Mouse (Mus musculus) macrophage (primary cell): ENCODE measurements around the gene Dennd5a. TPM values are rescaled to one million over a fixed set of nuclear protein-coding genes. Genes with fewer than 3 reads are reported as not detected.
"Not testable (repeated sequence)": the region's sequence is repeated elsewhere in the genome, so short reads cannot be mapped to it uniquely, and the experiment has no call there.

Experiments
- H3K27ac ChIP-seq: fragments of 350-480 bp; formaldehyde crosslinking; 2 replicates; pipeline ENCODE4 v1.9.0; 2021
- H3K36me3 ChIP-seq: fragments of 350-480 bp; formaldehyde crosslinking; 2 replicates; pipeline ENCODE4 v1.9.0; 2021; ENCODE audit errors: inconsistent target
- H3K4me3 ChIP-seq: fragments of 350-480 bp; formaldehyde crosslinking; 2 replicates; pipeline ENCODE4 v1.9.0; 2021; ENCODE audit errors: inconsistent target
- H3K79me2 ChIP-seq: fragments of 350-480 bp; formaldehyde crosslinking; 2 replicates; pipeline ENCODE4 v1.9.0; 2021; ENCODE audit errors: inconsistent target
- WGBS: methylation state at CpG from one replicate; pipeline ENCODE4 v1.1.7; 2026; ENCODE audit warnings: inconsistent platforms; ENCODE audit not compliant: missing documents; 5-methylcytosine and 5-hydroxymethylcytosine counted together
- polyA plus RNA-seq: library from polyadenylated mRNA; stranded (reverse); fragments of 250-400 nt; gene quantifications from 3 replicates; pipeline ENCODE4 v1.2.4, GENCODE M21; 2018; ENCODE audit warnings: inconsistent platforms
- total RNA-seq, 78 experiments: library from RNA; depleted of rRNA; stranded (reverse); fragments of 250-400 nt; gene quantifications; 1 replicate in 9 of 78; 2 replicates in 24 of 78; 3 replicates in 43 of 78; 4 replicates in 2 of 78; pipeline ENCODE4 v1.2.4; 2018; ENCODE audit warnings: inconsistent platforms in 56 of 78

Dennd5a gene
- total RNA-seq (2018; cell fraction: chromatin; rRNA removed) = 100 to 1,000 TPM; 116 to 908 (median 195) TPM
- total RNA-seq (2018; cell fraction: cytosol; rRNA removed) = 100 to 1,000 TPM in 3 of 26 experiments, 10 to 100 TPM in 23; 49.2 to 143 (median 73.8) TPM
- 100 to 1,000 TPM in 19 of 26 experiments, 10 to 100 TPM in 7; 77.2 to 518 (median 143) TPM for total RNA-seq (2018; cell fraction: nucleus; rRNA removed)
- polyA plus RNA-seq = 50.8 to 79.4 TPM (median 79.0 TPM) in 3 replicates

DNA sequence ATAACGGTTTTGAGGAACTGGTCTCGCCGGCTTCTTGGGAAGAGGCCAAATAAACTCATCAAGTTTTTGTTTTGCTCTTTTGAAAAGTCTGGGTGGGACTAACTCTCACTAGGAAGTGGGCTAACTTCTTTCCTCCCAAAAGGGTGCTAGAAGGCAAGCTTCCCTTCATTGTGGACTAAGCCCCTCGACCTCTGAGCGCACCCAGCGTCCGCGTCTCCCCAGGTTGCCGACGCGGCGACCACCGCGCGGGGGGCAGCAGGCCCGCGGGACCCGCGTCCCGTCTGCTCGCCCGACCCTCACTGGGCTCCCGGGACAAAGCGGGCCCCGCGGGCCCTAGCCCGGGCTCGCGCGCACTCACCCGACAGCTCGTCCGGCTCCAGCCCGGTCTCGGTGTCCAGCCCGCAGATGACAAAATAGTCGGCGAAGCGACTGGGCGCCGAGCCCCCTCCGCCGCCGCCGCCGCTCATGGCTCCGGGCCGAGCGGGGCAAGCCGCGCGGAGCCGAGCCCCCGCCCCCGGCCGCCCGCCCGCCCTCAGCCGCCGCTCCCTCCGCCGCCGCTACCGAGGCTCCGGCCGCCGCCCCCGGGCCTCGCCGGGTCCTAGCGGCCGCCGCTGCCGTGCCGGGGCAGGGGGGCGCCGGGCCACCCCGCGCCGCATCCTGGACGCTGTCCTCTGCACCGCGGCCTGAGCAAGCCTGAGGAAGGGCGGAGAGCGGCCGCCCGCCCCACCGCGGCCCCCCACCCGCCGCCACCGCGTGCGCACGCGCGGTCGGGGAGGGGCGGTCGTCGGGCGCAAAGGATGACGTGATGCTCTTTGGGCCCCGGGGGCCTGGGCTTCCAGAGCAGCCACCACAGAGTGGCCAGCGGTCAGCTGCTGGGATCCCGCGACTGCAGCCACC, at the start of gene Dennd5a:
Gene Dennd5a, minus strand, starts transcription at position 755 of the 897 bp plus-strand sequence.
- H3K4me3 ChIP-seq = peak within 1 kb of the TSS; percentile 62
- no peaks in the 10 kb centered on the region for H3K36me3 ChIP-seq
- H3K27ac ChIP-seq = peak within 1 kb of the TSS; percentile 61
- H3K79me2 ChIP-seq = peaks cover 46% of the 10 kb centered on the region
- under 1% methylated on average over 80 of the region's 107 CpGs for WGBS

DNA sequence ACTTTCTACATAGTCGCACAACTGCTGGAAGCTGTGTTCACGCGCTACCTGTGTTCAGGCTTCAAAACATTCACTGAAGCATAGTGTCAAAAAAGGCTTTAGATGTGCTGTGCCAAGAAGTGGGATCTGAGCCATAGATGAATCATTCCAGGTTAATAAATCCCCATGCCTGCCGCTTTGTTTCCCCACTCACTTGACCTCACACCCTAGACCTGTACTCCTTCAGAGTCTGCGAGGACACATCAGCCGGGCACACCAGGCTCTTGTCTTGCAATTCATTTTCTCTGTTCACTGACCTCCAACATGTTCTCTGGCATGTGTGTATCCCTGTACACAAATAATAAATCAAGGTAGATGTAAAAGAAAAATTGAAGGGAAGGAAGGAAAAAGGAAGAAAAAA, 48.8 kb upstream of the Dennd5a start:
- H3K79me2 ChIP-seq = peaks cover 9% of the 10 kb centered on the region; the same call in 1 of the 2 replicates
- no peaks in the 10 kb centered on the region for H3K36me3 ChIP-seq
- WGBS = 93% methylated on average over 6 of the region's 6 CpGs
- H3K4me3 ChIP-seq = no peak overlapping the region
- H3K27ac ChIP-seq = no peak overlapping the region

DNA sequence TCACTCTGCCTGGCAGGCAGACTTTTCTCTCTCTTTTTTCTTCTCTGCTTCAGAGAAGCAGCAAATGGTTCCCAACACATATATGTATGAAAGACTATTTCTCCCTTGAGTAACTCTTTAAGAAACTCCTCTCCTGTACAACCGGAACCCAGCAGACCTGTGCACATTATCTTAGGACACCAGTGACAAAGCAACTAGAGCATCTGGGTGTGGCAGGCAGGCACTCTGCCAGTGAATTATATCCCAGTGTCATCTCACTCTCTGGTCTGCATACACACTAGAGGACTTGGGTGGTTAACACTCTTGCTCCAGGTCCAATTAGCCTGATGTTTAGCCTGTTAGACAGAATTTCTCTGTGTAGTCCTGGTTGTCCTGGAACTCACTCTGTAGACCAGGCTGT, 48.2 kb upstream of the Dennd5a start:
- H3K79me2 ChIP-seq = peaks cover 9% of the 10 kb centered on the region; the same call in 1 of the 2 replicates
- H3K36me3 ChIP-seq = no peaks in the 10 kb centered on the region
- H3K27ac ChIP-seq = no peak overlapping the region
- 100% methylated on average over 1 of the region's 1 CpGs for WGBS
- H3K4me3 ChIP-seq = no peak overlapping the region

DNA sequence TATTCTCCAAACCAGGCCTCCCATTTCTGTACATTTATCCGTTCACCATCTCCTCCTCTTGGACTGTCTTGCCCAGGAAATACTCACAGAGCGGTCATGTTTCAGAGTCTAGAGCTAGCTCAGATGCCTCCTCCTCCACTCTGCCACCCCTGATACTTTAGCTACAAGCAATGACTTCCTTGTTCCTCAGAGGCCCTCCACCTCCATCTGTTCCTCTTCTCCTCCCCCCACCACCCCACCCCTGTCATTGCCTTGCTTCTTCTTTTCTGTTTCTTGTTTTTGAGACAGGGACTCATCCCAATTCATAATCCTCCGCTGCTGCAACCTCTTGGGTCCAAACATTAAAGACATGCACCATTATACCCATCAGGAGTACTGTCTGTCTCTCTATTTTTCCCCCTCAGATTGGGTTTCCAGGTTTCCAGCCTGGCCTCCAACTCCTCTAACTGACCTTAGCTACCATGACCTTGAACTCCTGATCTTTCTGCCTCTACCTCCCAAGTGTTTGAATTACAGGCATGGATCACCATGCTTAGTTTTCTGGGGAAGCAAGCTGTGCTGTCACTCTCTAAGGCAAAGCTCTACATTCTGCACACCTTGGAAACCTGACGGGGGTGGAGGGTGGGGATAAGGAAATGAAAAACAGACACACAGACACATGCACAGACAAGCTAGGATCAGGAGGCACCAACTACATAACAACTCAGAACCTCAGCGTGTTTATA, 46.4 kb upstream of the Dennd5a start:
- Histone ChIP-seq H3K36me3 (no peaks in the 10 kb centered on the region), H3K27ac (peak overlapping the region; percentile 69), H3K79me2 (peaks cover 9% of the 10 kb centered on the region; the same call in 1 of the 2 replicates), H3K4me3 (peak overlapping the region; percentile 10; the same call in 1 of the 2 replicates)
- 40% methylated on average over 4 of the region's 5 CpGs for WGBS

DNA sequence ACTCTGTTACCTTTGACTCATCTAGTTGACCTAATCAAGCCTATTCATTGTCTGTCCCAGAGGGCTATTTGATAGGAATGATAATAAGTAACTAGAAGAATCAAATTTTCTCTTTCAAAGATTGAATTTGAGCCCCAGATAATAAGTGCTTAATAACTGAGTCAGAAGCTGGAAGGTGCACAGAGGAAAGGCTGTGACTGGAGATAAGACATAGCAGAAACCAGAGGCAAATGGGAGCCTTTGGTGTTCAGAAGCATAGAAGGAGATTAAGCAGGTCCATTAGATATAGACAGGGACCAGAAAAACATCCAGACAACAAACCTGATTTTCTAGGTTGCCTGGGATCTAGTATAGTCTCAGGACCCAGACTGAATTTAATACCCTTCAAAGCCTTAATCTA, 45.7 kb upstream of the Dennd5a start:
- Histone ChIP-seq H3K36me3 (no peaks in the 10 kb centered on the region), H3K27ac (peak overlapping the region; percentile 69), H3K79me2 (peaks cover 9% of the 10 kb centered on the region; the same call in 1 of the 2 replicates), H3K4me3 (peak overlapping the region; percentile 10; the same call in 1 of the 2 replicates)

DNA sequence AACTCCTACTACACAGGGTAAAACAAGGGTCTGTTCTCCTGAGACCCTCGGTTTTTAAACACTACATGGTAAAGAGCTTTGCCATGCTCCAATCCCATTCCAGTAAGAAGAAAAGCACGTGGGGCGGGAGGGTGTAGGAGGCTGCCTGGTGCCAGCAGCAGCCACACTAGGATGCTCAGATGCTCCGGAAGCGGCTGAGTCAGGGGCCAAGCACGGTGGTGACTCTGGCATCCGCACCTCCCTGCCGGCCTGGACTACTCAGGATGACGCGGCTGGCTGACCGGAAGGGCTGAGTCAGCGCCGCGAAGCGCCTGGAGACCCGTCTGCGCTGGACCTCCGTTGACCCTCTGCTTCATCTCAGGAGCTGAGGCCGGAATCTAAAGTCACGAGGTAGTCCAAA, 42.7 kb upstream of the Dennd5a start:
- WGBS = 44% methylated on average over 18 of the region's 20 CpGs

DNA sequence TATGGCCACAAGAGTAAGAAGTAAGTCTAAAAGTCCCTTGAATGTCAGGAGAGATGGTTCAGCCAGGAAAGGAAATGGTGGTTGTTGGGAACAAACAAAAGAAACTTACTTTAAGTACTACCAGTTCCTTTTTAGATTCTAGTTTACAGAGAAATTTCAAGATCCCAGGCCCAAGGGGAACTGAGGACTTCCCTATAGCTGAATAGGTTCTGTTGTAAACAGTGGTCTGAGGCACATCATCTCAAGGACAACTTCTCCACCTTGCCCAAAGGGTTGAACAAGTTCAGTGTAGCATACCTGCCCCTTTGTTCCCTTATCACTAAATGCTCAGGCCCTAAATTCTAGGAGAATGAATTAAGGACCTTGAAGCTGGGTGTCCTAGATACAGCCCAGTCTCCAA, 41.8 kb upstream of the Dennd5a start:
- Histone ChIP-seq H3K36me3 (no peaks in the 10 kb centered on the region), H3K27ac (peak overlapping the region; percentile 8), H3K79me2 (peaks cover 9% of the 10 kb centered on the region; the same call in 1 of the 2 replicates), H3K4me3 (no peak overlapping the region)

More for the DNA sequence above, 42.7 kb upstream of the Dennd5a start:
- Histone ChIP-seq H3K79me2 (peaks cover 9% of the 10 kb centered on the region; the same call in 1 of the 2 replicates), H3K36me3 (no peaks in the 10 kb centered on the region), H3K4me3 (no peak overlapping the region), H3K27ac (peak overlapping the region; percentile 12)

DNA sequence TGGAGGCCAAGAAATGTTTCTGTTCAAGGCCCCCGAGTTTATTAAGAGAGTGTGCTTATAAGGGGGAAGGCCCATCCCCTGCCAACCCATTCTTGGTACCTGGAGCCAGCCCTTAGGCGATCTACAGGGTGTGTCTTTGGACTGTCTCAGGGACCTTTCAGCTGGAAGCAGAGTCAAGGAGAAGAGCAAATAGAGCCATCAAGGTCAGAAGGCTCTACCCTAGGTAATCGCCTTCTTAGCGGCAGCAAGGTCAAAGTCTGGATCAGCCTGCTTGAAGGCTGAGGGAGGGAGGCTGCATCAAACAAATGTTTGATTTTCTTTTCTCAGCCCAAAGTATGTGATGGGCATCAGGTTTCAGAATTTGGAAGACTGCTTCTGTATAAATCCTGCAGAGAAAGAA, 38.1 kb upstream of the Dennd5a start:
- Histone ChIP-seq H3K27ac (no peak overlapping the region), H3K36me3 (no peaks in the 10 kb centered on the region), H3K79me2 (no peaks in the 10 kb centered on the region), H3K4me3 (no peak overlapping the region)
- 98% methylated on average over 4 of the region's 4 CpGs for WGBS

DNA sequence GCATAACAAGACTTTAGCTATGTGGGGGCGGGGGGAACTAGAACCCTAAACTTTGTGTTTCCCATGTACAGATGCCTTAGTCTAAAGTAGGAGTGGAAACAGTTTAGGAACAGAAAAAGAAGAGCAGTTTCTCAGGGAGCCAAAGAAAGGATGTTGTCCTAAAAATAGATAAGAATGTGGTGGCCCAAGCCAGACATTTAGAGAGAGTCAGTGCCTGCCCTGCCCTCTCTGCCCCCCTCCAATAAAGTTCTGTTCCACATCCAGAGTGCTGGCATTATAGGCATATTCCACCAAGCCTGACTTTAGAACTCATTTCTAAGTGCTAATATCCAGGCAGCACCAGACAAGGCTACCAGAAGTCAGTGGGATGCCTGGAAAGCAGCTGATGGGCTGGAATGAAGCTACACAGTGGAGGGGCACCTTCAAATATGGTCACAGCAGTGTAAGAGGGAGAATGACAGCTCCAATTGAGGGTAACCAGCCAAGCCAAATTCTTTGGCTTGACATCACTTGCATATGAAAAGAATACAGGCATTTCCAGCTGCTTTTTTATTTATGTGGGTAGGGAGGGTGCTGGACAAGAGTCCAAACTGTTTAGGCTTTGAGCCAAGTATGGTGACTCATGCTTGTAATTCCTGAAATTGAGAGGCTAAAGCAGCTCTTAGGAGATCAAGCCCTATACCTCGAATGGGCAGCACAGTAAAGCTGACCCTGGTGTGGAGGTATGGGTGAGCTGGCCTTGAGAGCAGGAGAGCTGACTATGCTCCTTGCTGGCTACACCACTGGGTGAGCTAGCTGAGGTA, 33.1 kb upstream of the Dennd5a start:
- WGBS = 64% methylated on average over 2 of the region's 2 CpGs
- Histone ChIP-seq H3K79me2 (no peaks in the 10 kb centered on the region), H3K36me3 (no peaks in the 10 kb centered on the region), H3K4me3 (no peak overlapping the region), H3K27ac (no peak overlapping the region)

DNA sequence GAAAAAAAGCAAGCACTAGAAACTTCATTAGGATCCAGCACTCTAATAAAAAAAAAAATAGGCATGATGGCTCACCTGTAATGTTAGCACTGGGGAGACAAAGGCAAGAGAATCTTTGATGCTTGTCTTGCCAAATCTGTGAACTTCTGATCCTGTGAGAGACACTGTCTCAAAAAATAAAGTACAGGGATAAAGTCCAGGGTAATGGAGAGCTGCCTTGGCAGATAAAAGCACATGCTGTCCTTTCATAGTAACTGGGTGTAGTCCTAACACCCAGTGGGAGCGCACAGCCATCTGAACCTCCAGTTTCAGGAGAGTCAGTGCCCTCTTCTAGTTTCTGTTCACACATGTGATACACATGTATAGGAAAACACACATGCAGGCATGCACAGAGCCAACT, 31.0 kb upstream of the Dennd5a start:
- WGBS = 100% methylated on average over 1 of the region's 1 CpGs
- no peaks in the 10 kb centered on the region for H3K79me2 ChIP-seq
- no peak overlapping the region for H3K27ac ChIP-seq
- H3K4me3 ChIP-seq = no peak overlapping the region
- no peaks in the 10 kb centered on the region for H3K36me3 ChIP-seq

DNA sequence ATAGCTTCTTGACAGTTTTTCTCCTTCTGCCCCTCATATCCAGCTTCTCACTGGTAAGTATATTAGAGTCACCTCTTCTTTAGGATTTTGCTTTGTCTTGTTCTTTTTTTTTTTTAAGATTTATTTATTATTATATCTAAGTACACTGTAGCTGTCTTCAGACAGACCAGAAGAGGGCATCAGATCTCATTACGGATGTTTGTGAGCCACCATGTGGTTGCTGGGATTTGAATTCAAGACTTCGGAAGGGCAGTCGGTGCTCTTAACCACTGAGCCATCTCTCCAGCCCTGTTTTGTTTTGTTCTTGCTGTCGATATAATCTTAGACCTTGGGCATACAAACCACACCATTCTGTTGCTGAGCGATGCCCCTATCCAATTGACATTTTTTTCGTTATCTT, 26.5 kb upstream of the Dennd5a start, which contains the start of gene Tmem41b:
Gene Tmem41b, minus strand, starts transcription at position 155 of the 400 bp plus-strand sequence.
- WGBS = 29% methylated on average over 6 of the region's 6 CpGs
- H3K79me2 ChIP-seq = peaks cover 43% of the 10 kb centered on the region
- peak within 1 kb of the TSS; percentile 69 for H3K27ac ChIP-seq
- H3K36me3 ChIP-seq = not testable (repeated sequence)
- H3K4me3 ChIP-seq = peak within 1 kb of the TSS; percentile 84

DNA sequence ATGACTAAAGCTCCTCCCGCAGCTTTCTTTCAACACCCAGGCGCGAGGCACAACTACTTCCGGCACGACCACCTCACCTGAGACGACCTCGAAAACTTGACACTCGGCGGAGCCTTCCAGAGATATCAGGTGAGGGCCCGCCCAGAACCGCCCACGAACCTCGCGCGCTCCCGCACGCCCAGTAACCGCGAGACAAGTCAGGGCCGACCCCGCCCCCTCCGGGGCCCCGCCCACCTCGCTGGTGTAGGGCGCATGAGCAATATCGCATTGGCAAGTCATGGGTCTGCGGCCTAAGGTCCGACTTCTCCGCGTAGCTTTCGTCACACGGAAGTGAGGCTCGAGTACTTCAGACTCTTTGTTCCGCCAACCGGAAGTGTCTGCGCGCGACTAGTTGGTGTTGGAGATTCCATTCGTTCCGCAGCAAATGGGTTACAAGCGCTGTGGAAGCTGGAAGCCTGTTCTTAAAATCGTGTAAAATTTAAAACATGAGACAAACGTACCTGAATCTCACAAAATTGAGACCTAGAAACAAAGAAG, 25.9 kb upstream of the Dennd5a start:
- under 1% methylated on average over 43 of the region's 43 CpGs for WGBS

DNA sequence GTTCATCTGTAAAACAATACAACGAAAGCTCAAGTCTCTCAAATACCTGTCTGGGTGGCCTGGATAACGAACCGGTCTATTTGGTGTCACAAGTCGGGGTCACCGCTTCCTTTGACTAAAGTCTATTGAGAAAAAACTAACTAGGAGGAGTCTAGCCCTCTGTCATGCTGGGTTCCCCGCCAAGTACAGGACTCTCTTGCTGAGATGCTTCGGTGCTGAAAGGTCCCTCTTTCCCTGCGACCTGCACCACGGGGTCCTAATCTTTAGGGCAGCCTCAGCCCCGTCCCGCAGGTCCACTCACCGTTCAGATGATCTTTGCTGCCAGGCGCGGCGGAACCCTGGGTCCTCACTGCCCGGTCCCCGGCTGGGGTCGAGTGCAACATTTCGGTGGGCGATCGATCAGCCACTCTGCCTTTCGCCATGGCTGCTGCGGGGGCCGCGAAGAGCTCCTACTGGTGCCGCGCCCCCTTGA, 25.4 kb upstream of the Dennd5a start:
- peak overlapping the region; percentile 62 for H3K27ac ChIP-seq
- peaks cover 7% of the 10 kb centered on the region for H3K36me3 ChIP-seq
- H3K79me2 ChIP-seq = peaks cover 48% of the 10 kb centered on the region
- peak overlapping the region; percentile 84 for H3K4me3 ChIP-seq
- 1% methylated on average over 27 of the region's 27 CpGs for WGBS

More for the DNA sequence above, 25.9 kb upstream of the Dennd5a start:
- H3K4me3 ChIP-seq = peak overlapping the region; percentile 84
- H3K27ac ChIP-seq = peak overlapping the region; percentile 69
- H3K36me3 ChIP-seq = peaks cover 7% of the 10 kb centered on the region
- H3K79me2 ChIP-seq = peaks cover 48% of the 10 kb centered on the region
